Comparison of ENCODE assay signal across 10 mouse cellular contexts in genomic region chr8:109463677-109464313, GRCm38 (mm10). TPM values are rescaled to one million over a fixed set of nuclear protein-coding genes. Genes with fewer than 3 reads are reported as not detected.
DNase-seq lines count a peak whose midpoint lies in the region; ATAC-seq and TF ChIP-seq lines count a peak whose summit lies in the region.
"Had no signal": no experiment of that assay in that cellular context is flagged by ENCODE, and none has a peak within 500 bp of the region (broad histone marks: within the 10 kb centered on the region; RNA-seq: fewer than 3 reads in every experiment).

No protein-coding gene starts in this region.

- peak overlapping the region; percentile 34 for H3K4me3 ChIP-seq in heart, embryonic 13.5 days
- H3K4me3 ChIP-seq in ES-E14 (ENCODE audit: insufficient read depth in 1 of 2, low read depth in 1 of 2, low read length in 2 of 2, poor library complexity in 1 of 2, severe bottlenecking in 1 of 2) = peak overlapping the region in 1 of 2 experiments; percentile 25; a peak in 1 of 4 replicates
- H3K4me3 ChIP-seq in forebrain, embryonic 13.5 days = peak overlapping the region; percentile 27
- H3K4me3 ChIP-seq in midbrain, embryonic 11.5 days (ENCODE audit: low read depth, low read length) = no peak overlapping the region
- H3K4me3 ChIP-seq in thymus, adult 2 months (ENCODE audit: control insufficient read depth, insufficient read depth, low read length) = no peak overlapping the region

- 7% methylated on average over 13 of the region's 13 CpGs for WGBS in heart, embryonic 13.5 days
- 12% methylated on average over 13 of the region's 13 CpGs for whole genome bisulfite sequencing in forebrain, embryonic 13.5 days
- WGBS in midbrain, embryonic 11.5 days = 41% methylated on average over 13 of the region's 13 CpGs
- WGBS in thymus, adult 2 months = 35% methylated on average over 13 of the region's 13 CpGs

- H3K4me1 ChIP-seq in heart, embryonic 13.5 days = peaks cover 20% of the 10 kb centered on the region
- peaks cover 5 to 16% of the 10 kb centered on the region in 2 experiments; a peak in 3 of 4 replicates for H3K4me1 ChIP-seq in ES-E14 (ENCODE audit: control insufficient read depth in 2 of 2, insufficient read depth in 2 of 2, low read length in 2 of 2, poor library complexity in 1 of 2)
- peaks cover 54% of the 10 kb centered on the region for H3K4me1 ChIP-seq in forebrain, embryonic 13.5 days
- H3K4me1 ChIP-seq in midbrain, embryonic 11.5 days (ENCODE audit: control insufficient read depth, insufficient read depth, low read length) = peaks cover 22% of the 10 kb centered on the region; the same call in 1 of the 2 replicates
- no peaks in the 10 kb centered on the region for H3K4me1 ChIP-seq in thymus, adult 2 months (replicated peaks; ENCODE audit: control insufficient read depth, insufficient read depth, low read length)

- peak overlapping the region; percentile 54 for H3K27ac ChIP-seq in heart, embryonic 13.5 days (replicated peaks)
- H3K27ac ChIP-seq in ES-E14 (ENCODE audit: insufficient read depth, low read depth, low read length, poor library complexity, severe bottlenecking) = peak overlapping the region; percentile 27; the same call in 1 of the 2 replicates
- peak overlapping the region; percentile 95 for H3K27ac ChIP-seq in forebrain, embryonic 13.5 days
- peak overlapping the region; percentile 74 for H3K27ac ChIP-seq in midbrain, embryonic 11.5 days (ENCODE audit: low read depth, low read length)
- H3K27ac ChIP-seq in thymus, adult 2 months (ENCODE audit: control insufficient read depth, insufficient read depth, low read length) = no peak overlapping the region

- no peak for ATAC-seq in heart, embryonic 13.5 days (ENCODE audit: extremely low read depth, insufficient number of reproducible peaks, low FRiP score, low TSS enrichment)
- peak; percentile 50 for ATAC-seq in forebrain, embryonic 13.5 days
- peak; percentile 36; the same call in 1 of the 2 replicates for ATAC-seq in midbrain, embryonic 11.5 days (ENCODE audit: low FRiP score)
- no peak for ATAC-seq in monocyte, adult 5-6 weeks (replicated peaks; ENCODE audit: insufficient number of reproducible peaks, low FRiP score, low TSS enrichment, poor library complexity, severe bottlenecking)

- intact Hi-C loops in heart, postnatal 36 days (cut with DNase I) = no loop called here

- no peak for TF ChIP-seq POLR2A in thymus, adult 2 months (IDR thresholded peaks at IDR 0.05; ENCODE audit: control insufficient read depth, extremely low read depth, insufficient read depth, low read length, poor library complexity)

- no peaks in the 10 kb centered on the region for H3K9me3 ChIP-seq in heart, embryonic 13.5 days
- H3K9me3 ChIP-seq in ES-E14 (ENCODE audit: control insufficient read depth, insufficient read depth, low read depth, low read length) = no peaks in the 10 kb centered on the region
- no peaks in the 10 kb centered on the region for H3K9me3 ChIP-seq in forebrain, embryonic 13.5 days (replicated peaks)
- H3K9me3 ChIP-seq in midbrain, embryonic 11.5 days (ENCODE audit: control insufficient read depth, low read length) = no peaks in the 10 kb centered on the region

- peak overlapping the region; percentile 63 for H3K4me2 ChIP-seq in heart, embryonic 13.5 days
- peak overlapping the region; percentile 59 for H3K4me2 ChIP-seq in forebrain, embryonic 13.5 days
- peak overlapping the region; percentile 2; the same call in 1 of the 2 replicates for H3K4me2 ChIP-seq in midbrain, embryonic 11.5 days

- in situ Hi-C loops in ES-E14 (cut with MboI; ENCODE audit: low sequenced_read_pairs in 2 of 2, unreplicated experiment in 2 of 2) = no loop called here

- H3K36me3 ChIP-seq in heart, embryonic 13.5 days = no peaks in the 10 kb centered on the region
- no peaks in the 10 kb centered on the region for H3K36me3 ChIP-seq in ES-E14 (ENCODE audit: control insufficient read depth, insufficient read depth, low read length, poor library complexity, severe bottlenecking)
- H3K36me3 ChIP-seq in forebrain, embryonic 13.5 days (ENCODE audit: poor library complexity, severe bottlenecking) = no peaks in the 10 kb centered on the region
- no peaks in the 10 kb centered on the region for H3K36me3 ChIP-seq in midbrain, embryonic 11.5 days (ENCODE audit: control insufficient read depth, insufficient read depth, low read length)
- H3K36me3 ChIP-seq in thymus, adult 2 months (ENCODE audit: control insufficient read depth, insufficient read depth, low read length) = no peaks in the 10 kb centered on the region
- H3K36me3 ChIP-seq: G1E had no signal

- DNase-seq in heart, postnatal 36 days = no peak
- peak; percentile 65 for DNase-seq in ES-E14 (ENCODE audit: low read depth, low spot score)
- peak; percentile 87 for DNase-seq in midbrain, embryonic 11.5 days (ENCODE audit: low spot score, missing footprints)
- DNase-seq in thymus, adult 2 months = no peak
- no peak for DNase-seq in spleen, postnatal 36 days (ENCODE audit: low spot score in 2 of 2)

- peak overlapping the region; percentile 58 for H3K9ac ChIP-seq in heart, embryonic 13.5 days
- no peak overlapping the region; the same call in 1 of the 2 replicates for H3K9ac ChIP-seq in ES-E14 (ENCODE audit: insufficient read depth, low read depth, low read length, poor library complexity, severe bottlenecking)
- peak overlapping the region; percentile 37; the same call in 1 of the 2 replicates for H3K9ac ChIP-seq in forebrain, embryonic 13.5 days
- peak overlapping the region; percentile 13; the same call in 1 of the 2 replicates for H3K9ac ChIP-seq in midbrain, embryonic 11.5 days (ENCODE audit: low read length)

- 0 out of 2 replicates have a peak, but pooled peaks cover 6% of the 10 kb centered on the region for H3K27me3 ChIP-seq in heart, embryonic 13.5 days (replicated peaks)
- H3K27me3 ChIP-seq in forebrain, embryonic 13.5 days = 0 out of 2 replicates have a peak, but pooled peaks cover 2% of the 10 kb centered on the region
- H3K27me3 ChIP-seq in midbrain, embryonic 11.5 days (ENCODE audit: control insufficient read depth, insufficient read depth, low read length) = no peaks in the 10 kb centered on the region
- no peaks in the 10 kb centered on the region for H3K27me3 ChIP-seq in thymus, adult 2 months (ENCODE audit: control insufficient read depth, insufficient read depth, low read length)

- no peak for TF ChIP-seq CTCF in thymus, adult 2 months (IDR thresholded peaks at IDR 0.05; ENCODE audit: borderline replicate concordance, control insufficient read depth, extremely low read depth, insufficient read depth, low read length, poor library complexity)

TF ChIP-seq in ES-E14, 5 proteins besides CTCF, POLR2A, EP300 and RAD21:
- no peak for TF ChIP-seq HCFC1 (IDR thresholded peaks at IDR 0.05; ENCODE audit: borderline replicate concordance, insufficient read depth, low read length)
- TF ChIP-seq MAFK (IDR thresholded peaks at IDR 0.05; ENCODE audit: insufficient read depth, low read depth, low read length) = no peak
- TF ChIP-seq CHD2 (IDR thresholded peaks at IDR 0.05; ENCODE audit: low read depth, low read length) = no peak
- TF ChIP-seq ZC3H11A (IDR thresholded peaks at IDR 0.05; ENCODE audit: borderline replicate concordance, low read depth, low read length) = no peak
- no peak for TF ChIP-seq ZNF384 (IDR thresholded peaks at IDR 0.05; ENCODE audit: low read depth, low read length)

RNA-seq across cellular contexts. Expression of gene Pmfbp1, which starts 30.0 kb away (rescaled TPM):
- 0.06 and 0.13 TPM in 2 replicates for polyA plus RNA-seq in heart, embryonic 13.5 days (2015; fragmentation: Nextera tagmentation; extraction: Ambion mirVana)
- total RNA-seq in heart, postnatal 36 days (2021) = not detected
- total RNA-seq in ES-E14 (2012; rRNA removed) = not detected in 2 replicates
- 0.32 and 0.44 TPM in 2 replicates for polyA plus RNA-seq in forebrain, embryonic 13.5 days (2015; fragmentation: Nextera tagmentation; extraction: Ambion mirVana)
- 3.1 TPM in 2 replicates for polyA plus RNA-seq in midbrain, embryonic 11.5 days (2014; fragmentation: Nextera tagmentation; extraction: Ambion mirVana)
- polyA plus RNA-seq in thymus, adult 2 months (2012; rRNA removed) = not detected in 2 replicates
- total RNA-seq in monocyte, adult 5-6 weeks (2017) = 0.38 to 1.2 TPM in 2 of 3 replicates, not detected in the other
- total RNA-seq: common myeloid progenitor, adult 5-6 weeks had no signal
- polyA plus RNA-seq: G1E had no signal

Comparison
In these comparisons a context has a peak if more than half of its experiments do, and no peak if none do; other contexts are left out.
1. ATAC-seq: peak in forebrain, embryonic 13.5 days (single experiment) and midbrain, embryonic 11.5 days (single experiment); none in heart, embryonic 13.5 days (single experiment) and monocyte, adult 5-6 weeks (single experiment).
2. H3K4me2 ChIP-seq: peak in every context shown above with its lines; median percentile 63 in heart, embryonic 13.5 days; 59 in forebrain, embryonic 13.5 days; 2 in midbrain, embryonic 11.5 days.
3. H3K4me3 ChIP-seq: peak in heart, embryonic 13.5 days (single experiment) and forebrain, embryonic 13.5 days (single experiment); none in midbrain, embryonic 11.5 days (single experiment) and thymus, adult 2 months (single experiment).
4. DNase-seq: peak in ES-E14 (single experiment) and midbrain, embryonic 11.5 days (single experiment); none in heart, postnatal 36 days (0 of 2), thymus, adult 2 months (single experiment) and spleen, postnatal 36 days (0 of 2).